Mouse (Mus musculus) forebrain, postnatal 0 days (tissue): Measurements from ENCODE around the gene Gpkow. TPM values are rescaled to one million over a fixed set of nuclear protein-coding genes. Genes with fewer than 3 reads are reported as not detected.

Experiments
- ATAC-seq: fragments of 200-750 bp; cut with Nextera tagmentation; 2 replicates; pipeline ENCODE4 v1.8.0; 2017; ENCODE audit warnings: mild to moderate bottlenecking, moderate library complexity
- DNase-seq: peaks from one replicate; pipeline ENCODE4 v3.0.0-alpha.2; 2015
- H3K27ac ChIP-seq: fragments of 300-500 bp; sonication (generic); 2 replicates; pipeline ENCODE4 v1.5.1; 2014; ENCODE audit warnings: low read depth, mild to moderate bottlenecking, antibody characterized with exemption, low read length, moderate library complexity, mixed read lengths
- H3K27me3 ChIP-seq: fragments of 300-500 bp; sonication (generic); 2 replicates; pipeline ENCODE4 v1.6.1; 2014; ENCODE audit warnings: mild to moderate bottlenecking, low read length, mixed read lengths; ENCODE audit not compliant: insufficient read depth
- H3K36me3 ChIP-seq: fragments of 300-500 bp; sonication (generic); 2 replicates; pipeline ENCODE4 v1.6.1; 2014; ENCODE audit warnings: mild to moderate bottlenecking, moderate library complexity; ENCODE audit not compliant: insufficient read depth
- H3K4me1 ChIP-seq: fragments of 300-500 bp; sonication (generic); 2 replicates; pipeline ENCODE4 v1.6.1; 2014; ENCODE audit warnings: antibody characterized with exemption; ENCODE audit not compliant: insufficient read depth
- H3K4me2 ChIP-seq: fragments of 300-500 bp; sonication (generic); 2 replicates; pipeline ENCODE4 v1.6.1; 2014; ENCODE audit warnings: low read depth, mild to moderate bottlenecking, moderate library complexity
- H3K4me3 ChIP-seq: fragments of 300-500 bp; sonication (generic); 2 replicates; pipeline ENCODE4 v1.5.1; 2014; ENCODE audit warnings: low read depth, low read length, mixed read lengths
- H3K9ac ChIP-seq: fragments of 300-500 bp; sonication (generic); 2 replicates; pipeline ENCODE4 v1.6.1; 2014; ENCODE audit warnings: mild to moderate bottlenecking
- H3K9me3 ChIP-seq: fragments of 300-500 bp; sonication (generic); 2 replicates; pipeline ENCODE4 v1.6.1; 2016; ENCODE audit warnings: low read length
- CTCF ChIP-seq: sonication (generic); IDR thresholded peaks from 2 replicates; pipeline ENCODE4 v1.5.1; 2016; ENCODE audit warnings: antibody characterized with exemption, control low read depth, low read depth
- WGBS: fragments of 180-500 bp; shearing (Covaris S2); extraction: QIAGEN DNeasy Blood & Tissue Kit; methylation state at CpG from one replicate; pipeline ENCODE4 v1.1.7; 2014; 5-methylcytosine and 5-hydroxymethylcytosine counted together
- polyA plus RNA-seq: library from polyadenylated mRNA; unstranded; fragments of >200 nt; fragmentation: Nextera tagmentation; extraction: Ambion mirVana; gene quantifications from 2 replicates; pipeline ENCODE4 v1.2.1, GENCODE M21; 2015
- total RNA-seq: library from RNA; depleted of rRNA; stranded (reverse); fragments of >200 nt; gene quantifications from 2 replicates; pipeline ENCODE4 v1.2.3, GENCODE M21; 2014

The Gpkow gene
- total and polyA plus RNA-seq, 2 experiments from 2014 or later: 21.0 to 41.2 TPM

DNA sequence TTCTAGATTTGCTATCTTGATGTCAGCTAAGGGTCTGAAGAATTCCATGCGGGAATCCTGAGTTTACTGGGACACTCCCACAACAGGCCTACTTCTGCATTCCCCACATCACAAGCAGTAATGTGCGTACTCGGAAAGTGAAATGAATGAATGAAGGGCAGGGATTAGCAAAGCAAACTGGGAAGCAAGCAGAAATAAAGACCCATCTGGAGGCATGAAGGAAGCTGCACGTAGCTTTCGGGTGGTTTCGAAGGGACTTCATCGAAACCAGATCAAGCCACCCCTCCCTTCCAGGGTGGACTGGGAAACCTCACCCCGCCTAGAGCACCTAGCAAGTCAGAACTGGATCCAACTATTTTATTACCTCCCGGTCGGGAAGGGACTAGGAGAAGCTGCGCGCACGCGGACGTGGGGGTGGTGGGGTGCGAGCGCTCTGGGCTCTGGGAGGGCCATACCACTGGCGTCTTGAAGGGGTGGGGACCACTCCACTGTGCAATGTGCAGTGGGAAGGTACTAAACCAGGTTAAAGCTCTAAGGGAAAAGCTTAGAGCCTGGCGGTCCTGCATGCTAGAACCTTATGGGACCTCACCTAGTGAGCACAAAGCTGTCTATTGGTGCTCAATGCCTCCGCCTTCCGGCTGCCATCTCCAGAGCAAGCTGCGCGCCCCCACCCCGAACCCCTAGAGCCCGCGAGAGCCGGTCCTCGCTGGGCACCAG is 22.5 kb upstream of the Gpkow start:
- Histone ChIP-seq H3K27ac (no peak overlapping the region), H3K9me3 (no peaks in the 10 kb centered on the region), H3K27me3 (no peaks in the 10 kb centered on the region), H3K9ac (peak overlapping the region; percentile 14; the same call in 1 of the 2 replicates), H3K4me2 (peak overlapping the region; percentile 41), H3K36me3 (no peaks in the 10 kb centered on the region), H3K4me3 (peak overlapping the region; percentile 26), H3K4me1 (no peaks in the 10 kb centered on the region)
- ATAC-seq (peak; percentile 57), DNase-seq (peak; percentile 44)
- 41% methylated on average over 28 of the region's 28 CpGs for WGBS
- no peak for TF ChIP-seq CTCF

DNA sequence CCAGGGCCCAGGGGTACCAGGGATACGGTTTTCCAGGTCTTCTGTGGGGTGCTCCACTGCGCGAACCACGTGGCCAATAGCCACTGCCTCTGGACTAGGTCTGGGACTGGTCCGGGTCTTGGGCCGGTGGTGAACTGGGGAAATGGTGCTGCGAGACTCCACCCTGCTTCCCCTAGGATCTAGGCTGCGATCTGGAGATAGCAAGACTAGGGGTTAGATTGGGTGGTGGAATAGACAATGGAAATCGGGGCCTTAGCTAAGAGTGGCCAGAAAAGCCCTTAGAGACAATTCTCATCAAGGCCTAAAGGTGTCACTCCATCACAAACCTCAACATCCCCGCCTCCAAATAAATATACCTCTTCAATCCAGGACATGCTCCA is 21.9 kb upstream of the Gpkow start:
- 0 out of 2 replicates have a peak overlapping the region, but pooled peaks have one; percentile 14 for H3K9ac ChIP-seq

DNA sequence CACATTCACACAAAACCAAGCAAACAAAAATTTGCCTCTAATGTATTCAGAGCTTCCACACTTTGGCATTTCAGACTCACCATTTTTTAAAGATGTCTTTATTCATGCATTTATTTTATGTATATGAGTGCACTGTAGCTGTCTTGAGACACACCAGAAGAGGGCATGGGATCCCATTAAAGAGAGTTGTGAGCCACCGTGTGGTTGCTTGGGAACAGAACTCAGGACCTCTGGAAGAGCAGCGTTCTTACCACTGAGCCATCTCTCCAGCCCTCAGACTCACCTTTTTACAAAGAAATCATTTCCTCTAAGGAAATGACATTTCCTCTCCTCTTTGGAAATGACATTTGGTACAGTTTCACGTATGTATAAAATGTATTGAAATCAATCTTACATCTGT is 17.9 kb upstream of the Gpkow start:
- no peak overlapping the region for H3K9ac ChIP-seq
- H3K9me3 ChIP-seq: no peaks in the 10 kb centered on the region
- H3K4me1 ChIP-seq: no peaks in the 10 kb centered on the region
- H3K4me3 ChIP-seq: no peak overlapping the region
- H3K36me3 ChIP-seq: no peaks in the 10 kb centered on the region
- DNase-seq: no peak
- TF ChIP-seq CTCF: 0 out of 2 replicates have a peak, but pooled peaks have one; percentile 7
- no peaks in the 10 kb centered on the region for H3K27me3 ChIP-seq
- no peak overlapping the region for H3K27ac ChIP-seq
- WGBS: 41% methylated on average over 3 of the region's 3 CpGs
- H3K4me2 ChIP-seq: no peak overlapping the region
- no peak for ATAC-seq

More for the DNA sequence above, 21.9 kb upstream of the Gpkow start:
- TF ChIP-seq CTCF: 0 out of 2 replicates have a peak, but pooled peaks have one; percentile 3
- Histone ChIP-seq H3K27me3 (no peaks in the 10 kb centered on the region), H3K9me3 (no peaks in the 10 kb centered on the region), H3K36me3 (no peaks in the 10 kb centered on the region), H3K4me2 (peak overlapping the region; percentile 41), H3K27ac (no peak overlapping the region), H3K4me3 (peak overlapping the region; percentile 26), H3K4me1 (no peaks in the 10 kb centered on the region)
- DNase-seq (no peak), ATAC-seq (no peak)
- WGBS: 44% methylated on average over 10 of the region's 10 CpGs

DNA sequence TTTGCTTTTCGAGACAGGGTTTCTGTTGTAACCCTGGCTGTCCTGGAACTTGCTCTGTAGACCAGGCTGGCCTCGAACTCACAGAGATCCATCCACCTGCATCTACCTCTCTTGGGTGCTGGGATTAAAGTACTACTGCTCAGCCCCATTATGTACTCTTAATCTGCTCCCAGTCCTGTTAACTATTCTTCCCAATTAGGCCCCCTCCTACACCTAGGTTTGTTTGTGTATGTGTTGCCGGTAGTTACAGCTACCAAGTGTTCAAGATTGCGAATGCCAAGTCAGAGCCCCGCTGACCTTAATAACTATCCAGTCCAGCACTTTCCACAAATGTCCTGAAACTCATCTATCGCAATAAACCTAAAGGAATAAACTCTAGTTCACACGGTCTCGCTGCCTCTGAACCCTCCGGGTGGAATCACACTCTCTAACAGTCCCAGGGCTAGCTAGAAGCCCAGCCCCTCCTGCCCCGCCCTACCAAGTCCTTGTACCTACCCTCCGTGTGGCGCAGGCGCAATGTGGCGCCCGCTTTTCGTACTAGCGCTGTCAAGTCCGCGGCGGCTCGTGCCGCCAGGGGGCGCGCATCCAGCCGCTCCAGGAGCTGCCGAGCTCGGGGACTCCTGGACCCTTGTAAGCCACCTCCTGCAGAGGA is 17.4 kb upstream of the Gpkow start:
- no peaks in the 10 kb centered on the region for H3K36me3 ChIP-seq
- no peak overlapping the region for H3K27ac ChIP-seq
- peak; percentile 80 for TF ChIP-seq CTCF

DNA sequence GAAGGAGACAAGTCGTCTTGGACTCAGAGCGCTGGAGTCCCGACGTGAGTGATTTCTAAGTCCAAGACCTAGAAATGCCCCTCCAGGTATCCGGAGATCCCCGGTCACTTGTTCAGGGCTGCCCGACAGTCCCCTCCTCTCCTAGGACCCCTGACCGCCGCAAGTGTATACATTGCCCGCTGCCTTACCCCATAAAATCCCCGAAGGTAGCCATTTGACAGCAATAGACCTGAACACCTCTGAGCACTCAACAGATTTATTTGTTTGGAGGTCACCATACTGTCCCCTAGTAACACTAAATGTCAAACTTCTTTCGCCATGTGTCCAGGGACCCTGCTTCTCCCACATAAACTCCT is 16.9 kb upstream of the Gpkow start:
- Histone ChIP-seq H3K9ac (no peak overlapping the region), H3K27me3 (no peaks in the 10 kb centered on the region), H3K9me3 (no peaks in the 10 kb centered on the region), H3K4me1 (no peaks in the 10 kb centered on the region), H3K27ac (no peak overlapping the region), H3K36me3 (no peaks in the 10 kb centered on the region), H3K4me2 (peak overlapping the region; percentile 49), H3K4me3 (peak overlapping the region; percentile 21)
- DNase-seq (no peak), ATAC-seq (no peak)
- 42% methylated on average over 12 of the region's 12 CpGs for WGBS
- TF ChIP-seq CTCF: no peak

More for the DNA sequence above, 17.4 kb upstream of the Gpkow start:
- ATAC-seq (peak; percentile 88), DNase-seq (peak; percentile 92)
- Histone ChIP-seq H3K4me2 (peak overlapping the region; percentile 49), H3K27me3 (no peaks in the 10 kb centered on the region), H3K9me3 (no peaks in the 10 kb centered on the region), H3K4me3 (peak overlapping the region; percentile 21), H3K9ac (no peak overlapping the region), H3K4me1 (no peaks in the 10 kb centered on the region)
- 29% methylated on average over 27 of the region's 27 CpGs for WGBS

DNA sequence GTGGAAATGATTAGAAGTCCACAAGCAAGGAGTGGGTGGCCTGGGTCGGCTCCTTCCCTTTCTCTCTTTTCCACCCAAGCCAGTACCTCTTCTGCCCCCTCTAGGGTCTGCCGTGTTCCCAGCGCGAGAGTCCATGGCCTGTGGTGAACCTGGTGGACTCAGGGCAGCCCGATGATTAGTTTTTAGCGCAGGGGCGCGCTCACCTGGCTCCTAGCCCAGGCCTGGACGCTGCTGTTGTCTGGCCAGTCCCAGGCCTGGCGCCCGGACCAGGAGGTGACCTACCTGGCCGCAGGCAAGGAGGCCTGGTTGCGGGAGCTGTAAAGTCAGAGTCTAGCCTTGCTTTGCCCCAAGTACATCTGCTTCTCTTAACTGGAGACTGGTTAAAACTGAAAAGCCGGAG is 16.1 kb upstream of the Gpkow start, which contains the start of gene Magix:
Gene Magix, minus strand, starts transcription at position 388 of the 400 bp plus-strand sequence.
- 63% methylated on average over 14 of the region's 14 CpGs for WGBS
- DNase-seq (no peak), ATAC-seq (no peak)
- Histone ChIP-seq H3K27me3 (no peaks in the 10 kb centered on the region), H3K4me2 (peak within 1 kb of the TSS; percentile 49), H3K4me3 (peak within 1 kb of the TSS; percentile 21; the same call in 1 of the 2 replicates), H3K9me3 (no peaks in the 10 kb centered on the region), H3K27ac (no peak within 1 kb of the TSS), H3K36me3 (no peaks in the 10 kb centered on the region), H3K4me1 (no peaks in the 10 kb centered on the region), H3K9ac (no peak within 1 kb of the TSS)
- no peak for TF ChIP-seq CTCF

DNA sequence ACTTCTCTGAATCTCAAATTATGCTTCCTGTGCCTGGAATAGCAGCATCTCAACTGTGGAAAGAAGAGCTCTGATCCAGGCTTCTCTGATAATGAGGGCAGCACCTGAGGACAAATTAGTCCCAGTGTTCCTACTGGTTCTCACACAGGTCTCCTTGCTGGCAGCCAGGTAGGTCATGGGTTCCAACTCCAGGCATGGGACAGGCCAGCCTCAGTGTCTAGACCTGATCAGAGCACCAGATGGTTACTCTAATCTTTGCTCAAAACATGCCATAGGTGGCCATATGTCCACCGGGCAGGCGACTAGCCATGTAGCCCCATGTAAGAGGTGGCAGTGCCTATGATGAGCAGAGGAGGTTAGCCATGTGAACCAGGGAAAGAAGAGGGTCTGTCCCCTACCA is 8.6 kb upstream of the Gpkow start:
- TF ChIP-seq CTCF: no peak
- no peak for ATAC-seq
- Histone ChIP-seq H3K27ac (no peak overlapping the region), H3K9me3 (no peaks in the 10 kb centered on the region), H3K4me2 (no peak overlapping the region), H3K4me3 (no peak overlapping the region), H3K36me3 (no peaks in the 10 kb centered on the region), H3K4me1 (no peaks in the 10 kb centered on the region), H3K9ac (no peak overlapping the region), H3K27me3 (no peaks in the 10 kb centered on the region)
- WGBS: 89% methylated on average over 2 of the region's 2 CpGs
- DNase-seq: no peak
